Mouse (Mus musculus): ENCODE data around the gene Sag.

- TF ChIP-seq USF1 (IDR thresholded peaks at IDR 0.05; ENCODE audit: low read depth) (no peak), CTCF (IDR thresholded peaks at IDR 0.05; ENCODE audit: control insufficient read depth, insufficient read depth, insufficient read length) (no peak), MAX (IDR thresholded peaks at IDR 0.05) (no peak), MYOG (IDR thresholded peaks at IDR 0.05; ENCODE audit: control insufficient read depth, extremely low read depth, insufficient read length) (no peak), CEBPB (IDR thresholded peaks at IDR 0.05; ENCODE audit: low read depth) (no peak), MYOD1 (IDR thresholded peaks at IDR 0.05; ENCODE audit: control insufficient read depth, insufficient read length, low read depth) (no peak), FOSL1 (IDR thresholded peaks at IDR 0.05; ENCODE audit: insufficient read depth, low read length, poor library complexity, severe bottlenecking) (no peak)
Observed at GRCm38 (mm10) chr1:87829621-87830211, 26.2 kb downstream of the Sag start.
